Mouse (Mus musculus) liver, adult 2 months (tissue): ENCODE measurements around the gene Nr1i3.
A peak's percentile ranks its signal among the peaks of the same experiment; 100 is the strongest.

Source experiments
- CTCF ChIP-seq: fragments of 200-500 bp; IDR thresholded peaks from 2 replicates; pipeline ENCODE4 v1.5.1; 2011; ENCODE audit warnings: low read depth, low read length, control low read depth
- POLR2A ChIP-seq: fragments of 200-500 bp; IDR thresholded peaks from 2 replicates; pipeline ENCODE4 v1.6.1; 2011; ENCODE audit warnings: low read length, control low read depth; ENCODE audit not compliant: insufficient read depth; ENCODE audit errors: extremely low read depth

DNA sequence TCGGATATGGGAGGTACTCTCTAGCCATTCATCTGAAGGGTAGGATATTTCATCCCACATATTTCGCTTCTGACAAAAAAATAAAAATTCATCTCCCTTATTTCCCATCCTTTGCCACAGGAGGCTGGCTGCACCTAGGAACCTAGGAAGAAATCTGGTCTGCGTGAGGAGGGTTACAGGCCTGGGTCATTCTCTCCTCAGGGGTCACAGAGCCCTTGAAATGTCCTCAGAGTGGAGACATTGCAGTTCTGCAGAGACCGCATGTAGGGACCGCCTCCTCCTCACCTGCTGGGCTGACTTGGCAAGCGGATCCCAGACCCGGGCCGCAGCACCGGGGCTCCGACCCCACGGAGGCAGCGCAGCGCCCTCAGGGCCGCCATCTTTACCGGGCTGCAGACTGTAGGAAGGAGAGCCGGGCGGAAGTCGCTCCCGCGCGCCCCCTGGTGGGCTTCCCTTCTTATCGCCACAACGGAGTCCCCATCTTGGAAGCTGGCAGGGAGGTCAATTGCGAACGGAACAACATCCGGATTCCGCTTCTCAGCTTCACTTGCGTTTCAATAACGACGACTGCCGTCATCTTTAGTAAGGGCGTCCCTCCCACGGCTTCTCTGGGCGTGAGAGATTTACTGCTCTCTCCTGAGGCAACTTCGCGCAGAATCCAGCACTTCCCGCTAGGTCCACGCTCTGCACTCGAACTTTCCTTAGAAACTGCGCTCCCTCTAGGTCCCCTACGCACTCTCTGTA lies 33.1 kb downstream of the Nr1i3 start:
- TF ChIP-seq CTCF (peak; percentile 88), POLR2A (peak; percentile 75)
